Mouse (Mus musculus) T-helper 17 cell (primary cell): ENCODE measurements at regions not wholly inside any gene's neighbourhood (a gene's known extent, or its start where the extent isn't known, plus 50 kb on each side); places are given as distances from the start of the nearest gene placed in this dataset.

ENCODE experiments used
- in situ Hi-C, 2 experiments: fragments of 300-600 bp; cut with MboI, MseI; formaldehyde crosslinking; loops; 1 replicate in 1 of 2; 2 replicates in 1 of 2; pipeline ENCODE4 v1.15.1; 2025; ENCODE audit warnings: high pct_unique_total_duplicates in 2 of 2

- in situ Hi-C loops: no loop called here
Observed at GRCm38 (mm10) chr8:26677584-26678138, 299.5 kb upstream of the Zfp703 start.

- in situ Hi-C loops: no loop called here
Observed at GRCm38 (mm10) chr8:26680891-26681381, 296.2 kb upstream of the Zfp703 start.

- in situ Hi-C loops: no loop called here
Observed at GRCm38 (mm10) chr8:26687146-26687545, 290.0 kb upstream of the Zfp703 start.

DNA sequence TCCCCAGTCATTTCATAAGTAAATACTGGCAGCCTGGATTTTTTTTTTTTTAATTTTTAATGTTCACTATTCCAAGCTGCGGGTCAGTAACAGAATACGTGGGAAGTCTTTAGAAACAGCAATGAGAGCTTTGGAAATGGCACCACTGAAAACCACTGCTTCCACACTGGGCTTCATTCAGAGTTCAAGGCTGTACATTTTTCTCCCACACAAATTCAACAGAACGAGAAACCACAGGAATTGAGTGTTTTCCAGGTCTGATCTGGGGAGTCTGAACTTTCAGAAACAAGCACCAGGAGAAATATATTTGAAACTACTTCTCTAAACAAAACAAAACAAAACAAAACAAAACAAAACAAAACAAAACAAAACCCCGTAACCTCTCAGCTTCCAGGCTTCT lies 289.1 kb upstream of the Zfp703 start:
- in situ Hi-C loops: no loop called here

GRCm38 (mm10) chr8:26688745-26689478 lies 288.2 kb upstream of the Zfp703 start:
- in situ Hi-C loops: no loop called here

- in situ Hi-C loops: no loop called here
Observed at GRCm38 (mm10) chr8:26689479-26690177, 287.5 kb upstream of the Zfp703 start.

DNA sequence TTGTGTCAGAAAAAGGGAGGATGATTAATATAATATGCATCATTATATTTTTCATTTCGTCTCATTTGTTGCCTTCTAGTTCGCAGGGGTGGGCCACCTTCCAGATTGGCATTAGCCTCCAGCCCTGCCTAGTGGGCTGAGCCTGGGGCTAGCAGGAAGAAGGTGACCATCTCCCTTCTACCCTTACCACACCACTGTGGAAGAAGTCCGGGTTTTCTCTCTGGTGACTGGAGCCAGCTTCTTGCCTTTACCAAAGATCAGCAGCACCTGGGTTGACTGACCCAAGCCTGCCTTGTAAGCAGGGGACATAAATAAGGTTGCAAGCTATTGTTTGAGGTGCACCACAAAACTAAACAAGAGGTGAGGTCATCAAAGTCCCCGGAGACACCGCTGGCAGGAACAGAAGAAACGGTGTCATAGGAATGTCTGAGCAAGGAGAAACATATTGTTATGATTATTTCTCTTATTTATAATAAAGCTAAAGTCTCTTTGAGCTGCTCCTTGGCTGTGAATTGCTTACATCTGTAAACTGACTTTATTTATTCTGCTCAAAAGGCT lies 286.9 kb upstream of the Zfp703 start:
- in situ Hi-C loops: no loop called here

GRCm38 (mm10) chr8:26697579-26698084 lies 279.5 kb upstream of the Zfp703 start:
- in situ Hi-C loops: no loop called here

GRCm38 (mm10) chr8:26698580-26698979 lies 278.5 kb upstream of the Zfp703 start:
- in situ Hi-C loops: no loop called here

DNA sequence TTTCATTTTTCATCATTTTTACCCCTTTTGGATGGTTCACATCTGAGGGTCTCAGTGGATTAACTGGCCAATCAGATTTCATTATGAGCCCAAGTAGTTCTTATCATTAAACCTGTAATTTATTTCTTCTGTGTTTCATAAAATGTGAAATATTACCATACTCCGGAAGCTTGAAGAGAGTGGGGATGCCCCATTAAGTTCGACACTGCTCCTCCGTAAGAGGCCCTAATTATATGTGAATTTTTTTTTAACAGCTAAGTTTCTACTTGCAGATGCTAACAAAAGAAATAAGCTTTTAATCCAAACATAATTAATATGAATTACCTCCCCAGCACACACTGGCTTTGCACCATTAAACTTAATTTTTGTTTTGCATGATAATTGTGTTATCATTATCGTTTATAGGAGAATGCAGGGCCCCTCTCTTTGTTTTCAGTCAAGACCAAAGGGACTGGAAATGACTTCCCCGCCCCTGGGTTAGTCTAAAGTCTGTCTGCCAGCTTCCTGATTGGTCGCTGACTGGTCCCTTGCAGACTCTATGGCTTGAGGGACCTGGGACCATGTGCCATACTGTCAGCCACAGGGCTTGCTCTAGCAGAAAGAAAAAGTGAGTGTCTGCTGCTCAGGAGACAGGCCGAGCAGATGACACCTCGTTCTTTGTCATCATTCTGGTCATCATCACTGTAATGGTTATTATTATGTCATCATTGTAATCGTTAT lies 270.9 kb upstream of the Zfp703 start:
- in situ Hi-C loops: loop anchor here in 1 of 2 experiments (10.0 kb wide), 1 partner anchor 269 kb away; the partner anchor contains the start of gene Zfp703

DNA sequence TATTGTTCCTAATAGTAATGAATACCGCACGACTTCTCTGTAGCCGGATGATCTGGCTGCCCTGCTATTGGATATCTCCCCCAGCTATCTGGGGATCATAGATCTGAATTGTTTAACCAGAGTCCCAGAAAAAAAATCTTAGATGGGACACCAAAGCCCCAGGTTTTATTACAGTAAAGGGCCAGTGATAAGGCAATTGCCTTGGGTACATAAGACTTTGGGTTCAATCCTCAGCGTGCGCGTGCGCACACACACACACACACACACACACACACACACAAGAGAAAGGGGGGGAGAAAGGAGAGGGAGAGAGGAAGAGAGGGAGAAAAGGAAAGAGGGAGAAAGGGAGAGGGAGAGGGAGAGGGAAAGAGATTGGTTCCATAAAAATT lies 270.4 kb upstream of the Zfp703 start:
- in situ Hi-C loops: loop anchor here in 1 of 2 experiments (10.0 kb wide), 1 partner anchor 268 kb away; the partner anchor contains the start of gene Zfp703

DNA sequence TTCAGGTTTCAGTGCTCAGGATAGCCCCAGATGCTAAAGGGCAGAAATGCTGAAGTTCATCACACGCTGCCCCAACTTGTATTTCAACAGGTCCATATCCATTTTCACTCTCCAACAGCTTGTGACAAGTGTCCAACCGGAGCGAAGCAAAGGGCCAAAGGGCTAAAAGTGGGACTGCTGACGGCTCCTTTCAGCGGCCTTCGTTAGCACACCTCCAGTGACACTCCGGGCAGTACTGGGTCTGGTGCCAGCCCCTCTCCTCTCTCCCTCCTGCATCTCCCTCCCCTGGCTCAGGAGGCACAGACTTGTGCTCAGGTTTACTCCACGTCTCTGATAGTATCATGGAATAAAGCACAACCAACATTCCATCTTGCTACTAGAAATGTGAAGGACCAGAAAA lies 263.3 kb upstream of the Zfp703 start:
- in situ Hi-C loops: loop anchor here in 1 of 2 experiments (10.0 kb wide), 1 partner anchor 261 kb away; the partner anchor contains the start of gene Zfp703

- in situ Hi-C loops: loop anchor here in 1 of 2 experiments (10.0 kb wide), 1 partner anchor 260 kb away; the partner anchor contains the start of gene Zfp703
Observed at GRCm38 (mm10) chr8:26714714-26715113, 262.4 kb upstream of the Zfp703 start.

DNA sequence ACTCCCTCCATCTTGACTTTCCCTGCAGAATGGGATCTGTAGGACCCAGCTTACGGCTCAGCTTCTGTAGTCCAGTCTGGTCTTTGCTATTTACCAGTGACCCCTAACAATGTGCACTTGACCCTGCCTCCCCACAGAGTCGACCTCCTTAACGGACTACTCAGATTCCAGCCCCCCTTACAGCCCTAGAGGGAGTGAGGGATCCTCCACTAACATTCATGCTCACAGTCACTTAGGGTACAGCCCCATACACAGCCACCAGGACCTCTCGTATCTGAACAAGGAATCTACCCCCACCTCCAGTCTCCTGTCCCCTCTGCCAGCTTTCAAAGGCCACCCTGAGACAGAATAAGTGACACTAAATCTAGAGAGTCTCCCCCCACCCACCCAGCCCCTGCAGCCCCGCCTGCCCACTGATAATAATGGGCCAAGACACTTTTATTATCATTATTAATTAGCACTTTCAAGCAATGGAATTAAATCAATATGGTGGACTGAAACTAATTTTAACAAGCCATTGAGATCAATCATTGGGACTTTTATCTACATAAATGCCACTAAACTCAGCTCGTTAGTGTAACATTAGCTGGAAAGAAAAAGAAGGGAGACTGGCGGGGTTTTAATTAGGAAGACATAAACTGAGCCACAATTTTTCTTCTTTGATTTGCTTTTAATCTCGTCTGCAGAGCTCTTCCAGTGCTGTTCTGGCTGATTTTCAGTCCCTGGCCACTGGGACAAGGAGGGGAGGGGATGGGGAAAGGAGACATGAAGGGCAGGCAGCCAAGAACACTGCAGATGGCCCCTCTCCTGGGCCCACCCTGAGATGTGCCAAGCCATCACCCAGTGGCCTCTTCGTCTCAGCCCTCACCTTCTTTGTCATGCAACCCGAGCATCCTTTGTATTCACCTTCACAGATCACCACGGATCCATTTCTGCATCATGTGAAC lies 258.4 kb upstream of the Zfp703 start:
- in situ Hi-C loops: loop anchor here in 1 of 2 experiments (10.0 kb wide), 1 partner anchor 256 kb away; the partner anchor contains the start of gene Zfp703

DNA sequence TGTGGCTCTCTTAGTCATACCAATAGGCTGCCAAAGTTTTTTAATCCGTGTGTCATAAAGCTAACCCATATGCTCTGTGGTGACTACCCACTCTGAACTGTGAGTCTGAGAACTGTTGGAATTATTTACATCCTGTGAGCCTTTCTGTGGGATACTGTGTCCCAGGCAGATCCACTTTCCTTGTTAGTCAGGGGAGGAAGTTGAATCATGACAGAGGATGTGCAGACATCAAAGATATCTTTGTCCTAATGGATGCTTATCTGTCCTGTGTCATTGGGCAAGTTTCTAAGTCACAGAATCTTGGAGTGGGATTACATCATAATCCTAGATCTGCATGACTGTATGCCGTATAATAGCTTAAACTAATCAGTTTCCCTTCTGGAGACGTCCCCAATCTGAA lies 254.4 kb upstream of the Zfp703 start:
- in situ Hi-C loops: no loop called here

- in situ Hi-C loops: no loop called here
Observed at GRCm38 (mm10) chr8:26724628-26725027, 252.5 kb upstream of the Zfp703 start.

GRCm38 (mm10) chr8:26725521-26725920 lies 251.6 kb upstream of the Zfp703 start:
- in situ Hi-C loops: no loop called here

DNA sequence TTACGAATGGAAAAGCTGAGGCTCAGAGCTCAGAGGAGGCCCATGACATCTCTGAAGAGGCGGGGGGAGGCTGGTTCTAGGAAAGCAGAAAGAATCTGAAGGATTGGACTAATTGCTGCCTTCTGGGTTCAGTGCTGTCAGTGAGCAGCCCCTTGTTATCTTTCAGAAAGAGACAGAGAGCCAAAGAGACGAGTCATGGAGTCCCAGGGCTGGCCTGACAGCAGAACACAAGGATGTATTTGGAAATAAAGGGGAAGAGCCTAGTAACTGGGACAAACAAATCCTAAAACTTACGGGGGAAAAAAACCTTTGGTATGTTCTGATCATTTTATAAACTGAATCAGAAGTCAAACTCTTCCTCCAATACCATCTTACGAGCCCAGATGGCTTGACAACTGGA lies 247.8 kb upstream of the Zfp703 start:
- in situ Hi-C loops: no loop called here

DNA sequence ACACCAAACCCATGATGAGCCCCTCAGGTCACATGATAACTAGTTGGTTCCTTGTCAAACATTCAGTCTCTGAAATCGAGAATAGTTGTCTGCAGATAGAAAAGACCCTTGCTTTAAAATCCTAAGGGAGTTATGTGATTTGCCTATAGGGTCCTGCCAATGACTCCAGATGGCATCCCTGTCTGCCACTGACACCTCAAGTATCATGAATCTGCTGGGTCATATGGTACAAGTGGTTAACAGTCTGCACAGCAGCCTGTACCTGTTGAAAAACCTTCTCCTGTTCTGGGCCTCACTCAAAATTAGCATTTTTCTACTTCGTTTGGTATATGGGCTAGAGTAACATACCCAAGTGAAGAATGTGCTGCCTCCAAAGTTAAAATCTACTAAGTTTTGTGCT lies 246.0 kb upstream of the Zfp703 start:
- in situ Hi-C loops: no loop called here

GRCm38 (mm10) chr8:26744424-26744823 lies 232.7 kb upstream of the Zfp703 start:
- in situ Hi-C loops: no loop called here
